Mouse (Mus musculus): Measurements from ENCODE around the gene Olfr522.
"Not testable (repeated sequence)": the region's sequence is repeated elsewhere in the genome, so short reads cannot be mapped to it uniquely, and the experiment has no call there.

Gene Olfr522

GRCm38 (mm10) chr7:140154218-140154927, 10.2 kb downstream of the Olfr522 start, which contains the start of gene Sprn:
TSS of gene Sprn (minus strand) at chr7:140154877.
- peak; percentile 64 for DNase-seq

- DNase-seq = no peak
Observed at GRCm38 (mm10) chr7:140153829-140154217, 10.7 kb downstream of the Olfr522 start.

- peak; percentile 61 for DNase-seq
Observed at GRCm38 (mm10) chr7:140153383-140153782, 11.2 kb downstream of the Olfr522 start.

- no peak for DNase-seq
Observed at GRCm38 (mm10) chr7:140144550-140144949, 20.0 kb downstream of the Olfr522 start.

- peak; percentile 65 for DNase-seq
Observed at GRCm38 (mm10) chr7:140141350-140141749, 23.2 kb downstream of the Olfr522 start.

GRCm38 (mm10) chr7:140138021-140138310, 26.6 kb downstream of the Olfr522 start:
- DNase-seq = no peak

- DNase-seq = peak; percentile 97
Observed at GRCm38 (mm10) chr7:140137135-140138020, 27.2 kb downstream of the Olfr522 start, which contains the start of gene Mtg1. TSS of gene Mtg1 (plus strand) at chr7:140137564.

GRCm38 (mm10) chr7:140135106-140135770, 29.3 kb downstream of the Olfr522 start:
- DNase-seq = no peak

- DNase-seq = not testable (repeated sequence)
Observed at GRCm38 (mm10) chr7:140134033-140134432, 30.5 kb downstream of the Olfr522 start.

GRCm38 (mm10) chr7:140132184-140132583, 32.4 kb downstream of the Olfr522 start:
- DNase-seq = not testable (repeated sequence)

GRCm38 (mm10) chr7:140127911-140128310, 36.7 kb downstream of the Olfr522 start:
- no peak for DNase-seq

GRCm38 (mm10) chr7:140126934-140127333, 37.6 kb downstream of the Olfr522 start:
- no peak for DNase-seq

GRCm38 (mm10) chr7:140126022-140126350, 38.6 kb downstream of the Olfr522 start:
- DNase-seq = no peak

GRCm38 (mm10) chr7:140125278-140126021, 39.1 kb downstream of the Olfr522 start:
- peak; percentile 92 for DNase-seq

- DNase-seq = no peak
Observed at GRCm38 (mm10) chr7:140124382-140124781, 40.2 kb downstream of the Olfr522 start.

- DNase-seq = no peak
Observed at GRCm38 (mm10) chr7:140122765-140123164, 41.8 kb downstream of the Olfr522 start.

- no peak for DNase-seq
Observed at GRCm38 (mm10) chr7:140121338-140121910, 43.1 kb downstream of the Olfr522 start.

- DNase-seq = no peak
Observed at GRCm38 (mm10) chr7:140120484-140120883, 44.1 kb downstream of the Olfr522 start.

- peak; percentile 81 for DNase-seq
Observed at GRCm38 (mm10) chr7:140116329-140117054, 48.1 kb downstream of the Olfr522 start, which contains the start of gene Echs1. TSS of gene Echs1 (minus strand) at chr7:140116476.

GRCm38 (mm10) chr7:140115583-140116328, 48.8 kb downstream of the Olfr522 start, which contains the start of gene Paox:
TSS of gene Paox (plus strand) at chr7:140115799.
- peak; percentile 28 for DNase-seq

GRCm38 (mm10) chr7:140111943-140112342, 52.6 kb downstream of the Olfr522 start:
- no peak for DNase-seq

Data from cerebellum, adult 11 months (tissue).